Mouse (Mus musculus) intestine, embryonic 14.5 days (tissue): ENCODE results near the gene Snw1. TPM values are rescaled to one million over a fixed set of nuclear protein-coding genes. Genes with fewer than 3 reads are reported as not detected.
A peak's percentile ranks its signal among the peaks of the same experiment; 100 is the strongest.

Source experiments
- ATAC-seq: fragments of 200-750 bp; cut with Nextera tagmentation; replicated peaks from 2 replicates; pipeline ENCODE4 v1.8.0; 2017; ENCODE audit warnings: low read depth, moderate number of reproducible peaks, moderate TSS enrichment, moderate library complexity; ENCODE audit not compliant: low FRiP score, low TSS enrichment
- DNase-seq: peaks from one replicate; pipeline ENCODE4 v3.0.0-alpha.2; 2018; ENCODE audit warnings: low spot score
- H3K27ac ChIP-seq: fragments of 300-500 bp; sonication (generic); 2 replicates; pipeline ENCODE4 v1.5.1; 2014; ENCODE audit warnings: low read depth, mild to moderate bottlenecking, control low read depth
- H3K27me3 ChIP-seq: fragments of 300-500 bp; sonication (generic); replicated peaks from 2 replicates; pipeline ENCODE4 v1.6.1; 2014; ENCODE audit warnings: low read length, control low read depth; ENCODE audit not compliant: control insufficient read depth, insufficient read depth
- H3K36me3 ChIP-seq: fragments of 300-500 bp; sonication (generic); 2 replicates; pipeline ENCODE4 v1.6.1; 2014; ENCODE audit warnings: low read length, control low read depth; ENCODE audit not compliant: control insufficient read depth, insufficient read depth
- H3K4me1 ChIP-seq: fragments of 300-500 bp; sonication (generic); replicated peaks from 2 replicates; pipeline ENCODE4 v1.6.1; 2014; ENCODE audit warnings: low read length, control low read depth, mixed read lengths; ENCODE audit not compliant: control insufficient read depth, insufficient read depth
- H3K4me2 ChIP-seq: fragments of 300-500 bp; sonication (generic); 2 replicates; pipeline ENCODE4 v1.6.1; 2014; ENCODE audit warnings: low read length
- H3K4me3 ChIP-seq: fragments of 300-500 bp; sonication (generic); 2 replicates; pipeline ENCODE4 v1.5.1; 2014; ENCODE audit warnings: low read depth, low read length, control low read depth, mixed read lengths
- H3K9ac ChIP-seq: fragments of 300-500 bp; sonication (generic); 2 replicates; pipeline ENCODE4 v1.6.1; 2014; ENCODE audit warnings: mild to moderate bottlenecking, low read length
- H3K9me3 ChIP-seq: fragments of 300-500 bp; sonication (generic); 2 replicates; pipeline ENCODE4 v1.6.1; 2016; ENCODE audit warnings: low read length, control low read depth; ENCODE audit not compliant: control insufficient read depth
- WGBS: fragments of 180-500 bp; shearing (Covaris S2); extraction: QIAGEN DNeasy Blood & Tissue Kit; methylation state at CpG from one replicate; pipeline ENCODE4 v1.1.7; 2014; 5-methylcytosine and 5-hydroxymethylcytosine counted together
- microRNA-seq: library from miRNA; unstranded; fragments of <30 nt; microRNA quantifications from one replicate; pipeline ENCODE4, GENCODE M21; 2016
- polyA plus RNA-seq: library from polyadenylated mRNA; unstranded; fragments of >200 nt; fragmentation: Nextera tagmentation; extraction: Ambion mirVana; gene quantifications from 2 replicates; pipeline ENCODE4 v1.2.1, GENCODE M21; 2014

Gene Snw1
- polyA plus RNA-seq, 1 experiment from 2014 or later = 121 TPM

- Histone ChIP-seq H3K27me3 (no peaks in the 10 kb centered on the region), H3K4me3 (no peak overlapping the region), H3K4me1 (no peaks in the 10 kb centered on the region), H3K36me3 (no peaks in the 10 kb centered on the region), H3K27ac (no peak overlapping the region), H3K4me2 (no peak overlapping the region), H3K9me3 (no peaks in the 10 kb centered on the region), H3K9ac (no peak overlapping the region)
- DNase-seq (no peak), ATAC-seq (no peak)
- 57% methylated on average over 6 of the region's 6 CpGs for WGBS
These were observed 70.2 kb downstream of the Snw1 start for GRCm38 (mm10) chr12:87401883-87402282.

- Histone ChIP-seq H3K9ac (no peak overlapping the region), H3K9me3 (no peaks in the 10 kb centered on the region), H3K4me2 (no peak overlapping the region), H3K4me3 (no peak overlapping the region), H3K4me1 (no peaks in the 10 kb centered on the region), H3K36me3 (no peaks in the 10 kb centered on the region), H3K27me3 (no peaks in the 10 kb centered on the region), H3K27ac (no peak overlapping the region)
- no peak for DNase-seq
- 79% methylated on average over 10 of the region's 10 CpGs for WGBS
- peak; percentile 58; the same call in 1 of the 2 replicates for ATAC-seq
These were observed 72.8 kb downstream of the Snw1 start for GRCm38 (mm10) chr12:87399119-87399819.

Small RNA genes lying within 50 kb of the gene (microRNA-seq; reads per million reads assigned to microRNA genes)
- 67.1 reads per million, percentile 54 among the genes with 10 or more reads in this experiment for gene Mir3068

Other genes with a start within 250 kb of the Snw1 start
- 0.30 and 0.73 TPM in 2 replicates for gene Noxred1, start 233.5 kb downstream of the Snw1 start, polyA plus RNA-seq
- 40.8 and 47.3 TPM in 2 replicates for gene Vipas39, start 206.0 kb downstream of the Snw1 start, polyA plus RNA-seq
- 205 and 207 TPM in 2 replicates for gene Ahsa1, start 205.8 kb downstream of the Snw1 start, polyA plus RNA-seq
- gene Ism2, start 172.6 kb downstream of the Snw1 start, polyA plus RNA-seq = 0.22 and 0.40 TPM in 2 replicates
- 101 and 118 TPM in 2 replicates for gene Sptlc2, start 83.9 kb downstream of the Snw1 start, polyA plus RNA-seq
- 286 and 300 TPM in 2 replicates for gene Slirp, start 28.4 kb downstream of the Snw1 start, polyA plus RNA-seq
- 58.0 and 59.9 TPM in 2 replicates for gene Alkbh1, start 28.3 kb downstream of the Snw1 start, polyA plus RNA-seq
- gene Gm5788, start 22.4 kb upstream of the Snw1 start, polyA plus RNA-seq = not detected in 2 replicates
- gene Gm8300, start 42.0 kb upstream of the Snw1 start, polyA plus RNA-seq = not detected in 2 replicates
- not detected in 2 replicates for gene Oog1, start 130.4 kb upstream of the Snw1 start, polyA plus RNA-seq
- gene Gm4027, start 146.6 kb upstream of the Snw1 start, polyA plus RNA-seq = not detected in 2 replicates
- not detected in 2 replicates for gene Gm16381, start 172.3 kb upstream of the Snw1 start, polyA plus RNA-seq